Mouse (Mus musculus): ENCODE measurements around the gene Zranb1.

- TF ChIP-seq CTCF (IDR thresholded peaks at IDR 0.05; ENCODE audit: low read depth, low read length) (no peak), POLR2A (IDR thresholded peaks at IDR 0.05; ENCODE audit: borderline replicate concordance, low read depth, low read length) (no peak)
Measured at GRCm38 (mm10) chr7:132927201-132927600, 3.7 kb upstream of the Zranb1 start.
